In the genomic region with DNA sequence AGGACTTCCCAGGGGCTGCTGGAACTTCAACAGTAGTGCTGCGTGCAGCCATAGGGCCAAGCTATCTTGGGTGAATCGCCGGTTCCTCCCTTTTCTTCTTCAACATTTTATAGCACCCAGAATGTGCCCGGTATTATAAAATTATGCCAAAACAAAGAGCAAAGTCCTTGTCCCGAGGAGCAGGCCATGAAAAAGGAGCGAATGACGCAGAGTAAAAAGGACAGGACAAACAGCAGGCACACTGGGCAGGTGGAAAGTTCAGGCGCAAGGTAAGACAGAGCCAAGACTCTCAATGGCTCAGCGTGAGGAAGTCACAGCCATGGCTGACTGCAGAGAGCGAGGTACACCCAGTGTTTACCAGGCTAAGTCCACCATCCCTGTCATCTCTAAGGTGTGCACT, we compare ENCODE assay signal across 23 mouse cellular contexts. TPM values are rescaled to one million over a fixed set of nuclear protein-coding genes. Genes with fewer than 3 reads are reported as not detected.
DNase-seq lines count a peak whose midpoint lies in the region; ATAC-seq and TF ChIP-seq lines count a peak whose summit lies in the region.
"Had no signal": no experiment of that assay in that cellular context is flagged by ENCODE, and none has a peak within 500 bp of the region (broad histone marks: within the 10 kb centered on the region; RNA-seq: fewer than 3 reads in every experiment).

No protein-coding gene starts in this region.

- H3K4me3 ChIP-seq in heart, embryonic 10.5 days, result peak overlapping the region; percentile 22
- no peak overlapping the region for H3K4me3 ChIP-seq in intestine, embryonic 14.5 days (ENCODE audit: low read depth, low read length)
- no peak overlapping the region for H3K4me3 ChIP-seq in intestine, postnatal 0 days (ENCODE audit: low read depth, low read length)
- H3K4me3 ChIP-seq in ES-E14 (ENCODE audit: insufficient read depth in 1 of 2, low read depth in 1 of 2, low read length in 2 of 2, poor library complexity in 1 of 2, severe bottlenecking in 1 of 2), result peak overlapping the region; percentile 6 to 15; a peak in 3 of 4 replicates
- H3K4me3 ChIP-seq in limb, embryonic 10.5 days, result peak overlapping the region; percentile 15; the same call in 1 of the 2 replicates
- H3K4me3 ChIP-seq: embryonic facial prominence, embryonic 15.5 days; limb, embryonic 15.5 days; midbrain, embryonic 12.5 days; myocyte; neural tube, embryonic 15.5 days had no signal

- peak overlapping the region; percentile 85 for H3K27ac ChIP-seq in heart, embryonic 10.5 days
- peak overlapping the region; percentile 57 for H3K27ac ChIP-seq in intestine, embryonic 14.5 days (ENCODE audit: low read depth)
- no peak overlapping the region for H3K27ac ChIP-seq in intestine, postnatal 0 days (ENCODE audit: low read depth, low read length)
- H3K27ac ChIP-seq in ES-E14 (ENCODE audit: insufficient read depth, low read depth, low read length, poor library complexity, severe bottlenecking), result peak overlapping the region; percentile 35; the same call in 1 of the 2 replicates
- H3K27ac ChIP-seq in limb, embryonic 10.5 days, result peak overlapping the region; percentile 81
- H3K27ac ChIP-seq: embryonic facial prominence, embryonic 15.5 days; hindbrain, embryonic 14.5 days; limb, embryonic 15.5 days; midbrain, embryonic 12.5 days; neural tube, embryonic 15.5 days had no signal

- no peak overlapping the region for H3K9ac ChIP-seq in intestine, embryonic 14.5 days (ENCODE audit: low read length)
- no peak overlapping the region for H3K9ac ChIP-seq in intestine, postnatal 0 days (ENCODE audit: low read depth, low read length)
- no peak overlapping the region for H3K9ac ChIP-seq in ES-E14 (ENCODE audit: insufficient read depth, low read depth, low read length, poor library complexity, severe bottlenecking)
- H3K9ac ChIP-seq: embryonic facial prominence, embryonic 15.5 days; hindbrain, embryonic 14.5 days; limb, embryonic 15.5 days; lung, embryonic 14.5 days; midbrain, embryonic 12.5 days; neural tube, embryonic 15.5 days had no signal

- WGBS in heart, embryonic 10.5 days, result 59% methylated on average over 10 of the region's 10 CpGs
- whole genome bisulfite sequencing in intestine, embryonic 14.5 days, result 48% methylated on average over 10 of the region's 10 CpGs
- WGBS in intestine, postnatal 0 days, result 42% methylated on average over 10 of the region's 10 CpGs
- 57% methylated on average over 10 of the region's 10 CpGs for WGBS in limb, embryonic 10.5 days

- ATAC-seq in intestine, embryonic 14.5 days (replicated peaks; ENCODE audit: low FRiP score, low TSS enrichment, low read depth), result no peak
- no peak for ATAC-seq in intestine, postnatal 0 days

- no peak for DNase-seq in heart, embryonic 10.5 days (ENCODE audit: low spot score)
- no peak for DNase-seq in heart, postnatal 36 days
- no peak for DNase-seq in intestine, embryonic 14.5 days (ENCODE audit: low spot score)
- no peak for DNase-seq in ES-E14 (ENCODE audit: low read depth, low spot score)
- no peak for DNase-seq in limb, embryonic 10.5 days (ENCODE audit: low spot score)
- DNase-seq in frontal cortex, adult 2 months (ENCODE audit: extremely low spot score in 1 of 2, low spot score in 1 of 2), result no peak
- DNase-seq in urinary bladder, adult 18-20 months (ENCODE audit: low spot score in 2 of 2), result no peak
- DNase-seq: cerebellum, adult 8-10 months; gastrocnemius, postnatal 36 days; kidney, adult 18-20 months; kidney, postnatal 14 days; lung, embryonic 14.5 days; lung, postnatal 4 days; right cerebral cortex, postnatal 25 days; thymus, postnatal 25 days had no signal

- peaks cover 45% of the 10 kb centered on the region for H3K4me1 ChIP-seq in heart, embryonic 10.5 days
- H3K4me1 ChIP-seq in intestine, embryonic 14.5 days (replicated peaks; ENCODE audit: control insufficient read depth, insufficient read depth, low read length), result peaks cover 21% of the 10 kb centered on the region
- H3K4me1 ChIP-seq in intestine, postnatal 0 days (replicated peaks; ENCODE audit: control insufficient read depth, insufficient read depth, low read length), result no peaks in the 10 kb centered on the region
- peaks cover 21 to 29% of the 10 kb centered on the region in 2 experiments for H3K4me1 ChIP-seq in ES-E14 (ENCODE audit: control insufficient read depth in 2 of 2, insufficient read depth in 2 of 2, low read length in 2 of 2, poor library complexity in 1 of 2)
- peaks cover 53% of the 10 kb centered on the region for H3K4me1 ChIP-seq in limb, embryonic 10.5 days
- H3K4me1 ChIP-seq: embryonic facial prominence, embryonic 15.5 days; midbrain, embryonic 12.5 days had no signal

- peaks cover 7% of the 10 kb centered on the region; the same call in 1 of the 2 replicates for H3K36me3 ChIP-seq in heart, embryonic 10.5 days
- H3K36me3 ChIP-seq in intestine, embryonic 14.5 days (ENCODE audit: control insufficient read depth, insufficient read depth, low read length), result no peaks in the 10 kb centered on the region
- H3K36me3 ChIP-seq in intestine, postnatal 0 days (ENCODE audit: control insufficient read depth, insufficient read depth), result no peaks in the 10 kb centered on the region
- H3K36me3 ChIP-seq in ES-E14 (ENCODE audit: control insufficient read depth, insufficient read depth, low read length, poor library complexity, severe bottlenecking), result no peaks in the 10 kb centered on the region
- H3K36me3 ChIP-seq in limb, embryonic 10.5 days, result 0 out of 2 replicates have a peak, but pooled peaks cover 9% of the 10 kb centered on the region
- H3K36me3 ChIP-seq: embryonic facial prominence, embryonic 15.5 days; limb, embryonic 15.5 days; midbrain, embryonic 12.5 days; neural tube, embryonic 15.5 days had no signal

- peaks cover 4% of the 10 kb centered on the region; the same call in 1 of the 2 replicates for H3K9me3 ChIP-seq in heart, embryonic 10.5 days
- peaks cover 6% of the 10 kb centered on the region; the same call in 1 of the 2 replicates for H3K9me3 ChIP-seq in intestine, embryonic 14.5 days (ENCODE audit: control insufficient read depth, low read length)
- H3K9me3 ChIP-seq in intestine, postnatal 0 days (ENCODE audit: control insufficient read depth), result peaks cover 5% of the 10 kb centered on the region; the same call in 1 of the 2 replicates
- H3K9me3 ChIP-seq in ES-E14 (ENCODE audit: control insufficient read depth, insufficient read depth, low read depth, low read length), result no peaks in the 10 kb centered on the region
- H3K9me3 ChIP-seq in limb, embryonic 10.5 days (replicated peaks), result peaks cover 10% of the 10 kb centered on the region
- H3K9me3 ChIP-seq: neural tube, embryonic 15.5 days had no signal

- TF ChIP-seq CTCF in intestine, postnatal 0 days (IDR thresholded peaks at IDR 0.05; ENCODE audit: low read depth), result no peak

- no peaks in the 10 kb centered on the region for H3K27me3 ChIP-seq in heart, embryonic 10.5 days (ENCODE audit: insufficient read depth, poor library complexity, severe bottlenecking)
- no peaks in the 10 kb centered on the region for H3K27me3 ChIP-seq in intestine, embryonic 14.5 days (replicated peaks; ENCODE audit: control insufficient read depth, insufficient read depth, low read length)
- H3K27me3 ChIP-seq in intestine, postnatal 0 days (replicated peaks; ENCODE audit: control insufficient read depth, insufficient read depth, low read length), result no peaks in the 10 kb centered on the region
- no peaks in the 10 kb centered on the region for H3K27me3 ChIP-seq in limb, embryonic 10.5 days (ENCODE audit: low read depth, poor library complexity, severe bottlenecking)
- H3K27me3 ChIP-seq: embryonic facial prominence, embryonic 15.5 days; limb, embryonic 15.5 days; neural tube, embryonic 15.5 days had no signal

- H3K4me2 ChIP-seq in intestine, embryonic 14.5 days (ENCODE audit: low read length), result peak overlapping the region; percentile 14; the same call in 1 of the 2 replicates
- no peak overlapping the region for H3K4me2 ChIP-seq in intestine, postnatal 0 days (replicated peaks; ENCODE audit: low read depth)
- H3K4me2 ChIP-seq: embryonic facial prominence, embryonic 15.5 days; hindbrain, embryonic 14.5 days; limb, embryonic 15.5 days; lung, embryonic 14.5 days; midbrain, embryonic 12.5 days; neural tube, embryonic 15.5 days had no signal

- intact Hi-C loops in heart, postnatal 36 days (cut with DNase I), result no loop called here

- in situ Hi-C loops in ES-E14 (cut with MboI; ENCODE audit: low sequenced_read_pairs in 2 of 2, unreplicated experiment in 2 of 2), result no loop called here

TF ChIP-seq in ES-E14, 5 proteins besides CTCF, POLR2A, EP300 and RAD21:
- TF ChIP-seq MAFK (IDR thresholded peaks at IDR 0.05; ENCODE audit: insufficient read depth, low read depth, low read length) (no peak), HCFC1 (IDR thresholded peaks at IDR 0.05; ENCODE audit: borderline replicate concordance, insufficient read depth, low read length) (no peak), CHD2 (IDR thresholded peaks at IDR 0.05; ENCODE audit: low read depth, low read length) (no peak), ZNF384 (IDR thresholded peaks at IDR 0.05; ENCODE audit: low read depth, low read length) (no peak), ZC3H11A (IDR thresholded peaks at IDR 0.05; ENCODE audit: borderline replicate concordance, low read depth, low read length) (no peak)

RNA-seq across cellular contexts. Expression of gene Slc38a4, which starts 5.7 kb away (rescaled TPM):
- 148 and 160 TPM in 2 replicates for polyA plus RNA-seq in heart, embryonic 10.5 days (2016; fragmentation: Nextera tagmentation; extraction: Ambion mirVana)
- total RNA-seq in heart, postnatal 36 days (2021), result 10 to 100 TPM; 10.1 TPM
- 68.3 and 74.8 TPM in 2 replicates for polyA plus RNA-seq in intestine, embryonic 14.5 days (2014; fragmentation: Nextera tagmentation; extraction: Ambion mirVana)
- polyA plus RNA-seq in intestine, postnatal 0 days (2015; fragmentation: Nextera tagmentation; extraction: Ambion mirVana), result 8.8 and 11.4 TPM in 2 replicates
- total RNA-seq in ES-E14 (2012; rRNA removed), result 324 and 408 TPM in 2 replicates
- 77.5 and 88.3 TPM in 2 replicates for polyA plus RNA-seq in limb, embryonic 10.5 days (2016; fragmentation: Nextera tagmentation; extraction: Ambion mirVana)
- 1.3 and 1.8 TPM in 2 replicates for polyA plus RNA-seq in frontal cortex, adult 2 months (2012; rRNA removed)
- total RNA-seq: common myeloid progenitor, adult 5-6 weeks had no signal

Comparison
In these comparisons a context has a peak if more than half of its experiments do, and no peak if none do; other contexts are left out.
1. H3K4me3 ChIP-seq: peak in heart, embryonic 10.5 days (single experiment), ES-E14 (2 of 2) and limb, embryonic 10.5 days (single experiment); none in intestine, embryonic 14.5 days (single experiment) and intestine, postnatal 0 days (single experiment).